Mouse (Mus musculus): ENCODE data around the gene Angpt4. TPM values are rescaled to one million over a fixed set of nuclear protein-coding genes. Genes with fewer than 3 reads are reported as not detected.

Angpt4 gene
- total and polyA plus RNA-seq, 2 experiments from 2014 or later, result 0.12 TPM; not detected in 1

DNA sequence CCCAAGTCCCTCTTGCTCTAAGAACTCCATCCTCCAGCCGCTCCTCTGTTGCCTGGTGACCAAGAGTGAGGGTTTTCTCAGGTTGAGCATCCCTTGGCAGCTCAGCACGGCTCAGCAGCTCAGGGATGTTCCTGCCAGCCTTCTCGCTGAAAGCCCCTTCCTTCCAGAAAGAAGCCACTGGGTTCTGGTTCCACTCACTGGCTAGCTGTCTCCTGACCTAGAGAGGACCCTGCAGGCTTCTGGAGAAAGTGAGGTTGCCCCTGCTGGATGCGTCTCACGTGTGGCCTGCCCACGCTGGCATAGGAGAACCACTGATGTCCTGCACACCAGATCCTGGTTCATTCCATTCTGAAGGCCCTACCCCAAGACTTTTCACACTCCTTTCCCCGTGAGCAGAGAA is 58.0 kb downstream of the Angpt4 start:
- TF ChIP-seq EP300 (IDR thresholded peaks at IDR 0.05; ENCODE audit: low read depth) (no peak), CTCF (IDR thresholded peaks at IDR 0.05; ENCODE audit: low read depth) (no peak)

DNA sequence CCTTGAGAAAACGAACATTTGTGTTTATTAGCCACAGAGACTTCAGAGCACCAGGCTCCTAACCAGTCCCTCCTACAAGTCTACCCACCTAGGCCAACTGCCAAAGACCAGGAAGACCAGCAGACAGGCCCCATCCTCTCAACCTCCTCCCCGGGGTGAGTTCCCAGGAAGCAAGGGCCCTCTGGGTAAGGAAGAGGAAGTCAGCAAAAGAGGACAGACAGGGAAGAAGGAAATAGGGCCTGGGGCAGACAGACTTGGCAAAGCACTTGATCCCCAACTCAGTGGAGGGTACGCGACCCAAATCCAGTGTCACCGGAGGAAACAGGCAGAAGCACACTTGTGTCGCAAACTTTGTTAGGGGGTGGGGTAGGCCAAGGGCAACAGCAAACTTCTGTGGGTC is 58.4 kb downstream of the Angpt4 start:
- WGBS, result 91% methylated on average over 6 of the region's 6 CpGs
- no peak overlapping the region for H3K4me2 ChIP-seq (ENCODE audit: low read depth, low read length)
- H3K4me1 ChIP-seq (ENCODE audit: control insufficient read depth, insufficient read depth), result peaks cover 22% of the 10 kb centered on the region

More for the DNA sequence above, 58.0 kb downstream of the Angpt4 start:
- Histone ChIP-seq H3K4me3 (ENCODE audit: low read depth, low read length) (no peak overlapping the region), H3K27ac (ENCODE audit: low read depth) (no peak overlapping the region), H3K4me2 (ENCODE audit: low read depth, low read length) (no peak overlapping the region), H3K9ac (replicated peaks; ENCODE audit: low read depth, low read length) (no peak overlapping the region), H3K9me3 (replicated peaks; ENCODE audit: control insufficient read depth, low read length) (no peaks in the 10 kb centered on the region), H3K27me3 (ENCODE audit: control insufficient read depth, insufficient read depth, low read length) (peaks cover 28% of the 10 kb centered on the region; the same call in 1 of the 2 replicates), H3K4me1 (ENCODE audit: control insufficient read depth, insufficient read depth) (peaks cover 25% of the 10 kb centered on the region), H3K36me3 (replicated peaks; ENCODE audit: control insufficient read depth, insufficient read depth, low read length) (peaks cover 8% of the 10 kb centered on the region; the same call in 1 of the 2 replicates)
- DNase-seq (ENCODE audit: low spot score), result no peak
- WGBS, result 92% methylated on average over 7 of the region's 7 CpGs
- no peak for ATAC-seq (ENCODE audit: insufficient read depth, low read depth)

DNA sequence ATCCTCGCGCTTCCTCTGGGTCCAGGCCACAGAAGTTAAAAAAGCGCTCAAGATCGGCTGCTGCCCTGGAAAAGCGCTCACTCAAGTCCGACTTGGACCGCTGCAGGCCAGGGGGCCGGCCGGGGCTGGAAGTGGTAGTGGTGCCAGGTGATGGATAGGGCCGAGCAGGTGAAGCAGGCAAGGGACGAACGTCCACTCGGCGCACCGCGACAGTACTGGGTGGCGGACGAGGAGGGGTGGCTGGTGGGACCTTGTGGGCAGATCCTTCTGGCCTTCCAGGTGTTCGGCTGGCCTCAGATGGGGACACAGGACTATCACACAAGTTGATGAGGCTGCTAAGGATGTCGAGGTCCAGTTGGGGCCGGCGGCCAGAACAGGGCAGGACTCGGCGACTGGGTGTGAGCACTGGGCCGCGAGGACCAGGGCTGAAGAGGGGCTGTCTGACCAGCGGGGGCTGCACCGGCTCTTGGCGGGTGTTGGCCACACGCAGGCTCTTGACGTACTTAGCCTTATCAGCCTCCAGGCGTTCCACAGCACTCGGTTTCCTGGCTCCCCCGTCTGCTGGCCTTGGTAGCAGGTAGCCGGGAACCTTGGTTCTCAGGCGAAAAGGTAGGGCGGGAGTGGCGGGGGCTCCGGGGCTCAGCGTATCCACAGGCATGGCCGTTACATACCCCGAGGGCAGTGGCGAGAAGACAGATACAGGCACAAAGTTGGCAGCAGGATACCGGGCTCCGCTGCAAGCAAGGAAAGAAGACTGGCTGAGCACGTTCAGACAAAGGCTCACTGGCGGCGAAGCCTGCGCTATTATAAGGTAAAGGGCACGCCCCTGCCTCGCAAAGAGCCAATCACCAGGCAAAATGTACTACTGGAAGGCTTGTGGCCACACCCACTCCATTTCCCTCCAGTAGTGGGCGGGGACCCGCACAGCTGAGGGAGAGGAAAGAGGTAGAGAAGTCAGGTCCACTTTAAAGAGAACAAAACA is 59.5 kb downstream of the Angpt4 start:
- ATAC-seq (ENCODE audit: insufficient read depth, low read depth), result peak; percentile 90
- H3K9ac ChIP-seq (replicated peaks; ENCODE audit: low read depth, low read length), result no peak overlapping the region
- DNase-seq (ENCODE audit: low spot score), result peak; percentile 91
- H3K4me3 ChIP-seq (ENCODE audit: low read depth, low read length), result peak overlapping the region; percentile 28
- H3K4me2 ChIP-seq (ENCODE audit: low read depth, low read length), result peak overlapping the region; percentile 60
- H3K27me3 ChIP-seq (ENCODE audit: control insufficient read depth, insufficient read depth, low read length), result peaks cover 34% of the 10 kb centered on the region
- H3K36me3 ChIP-seq (replicated peaks; ENCODE audit: control insufficient read depth, insufficient read depth, low read length), result peaks cover 8% of the 10 kb centered on the region; the same call in 1 of the 2 replicates
- peaks cover 22% of the 10 kb centered on the region for H3K4me1 ChIP-seq (ENCODE audit: control insufficient read depth, insufficient read depth)
- WGBS, result 36% methylated on average over 53 of the region's 53 CpGs
- no peak overlapping the region for H3K27ac ChIP-seq (ENCODE audit: low read depth)
- TF ChIP-seq CTCF (IDR thresholded peaks at IDR 0.05; ENCODE audit: low read depth) (no peak), EP300 (IDR thresholded peaks at IDR 0.05; ENCODE audit: low read depth) (no peak)
- no peaks in the 10 kb centered on the region for H3K9me3 ChIP-seq (replicated peaks; ENCODE audit: control insufficient read depth, low read length)

More for the DNA sequence above, 58.4 kb downstream of the Angpt4 start:
- no peak overlapping the region for H3K4me3 ChIP-seq (ENCODE audit: low read depth, low read length)
- peaks cover 8% of the 10 kb centered on the region; the same call in 1 of the 2 replicates for H3K36me3 ChIP-seq (replicated peaks; ENCODE audit: control insufficient read depth, insufficient read depth, low read length)
- H3K27me3 ChIP-seq (ENCODE audit: control insufficient read depth, insufficient read depth, low read length), result peaks cover 29% of the 10 kb centered on the region
- no peaks in the 10 kb centered on the region for H3K9me3 ChIP-seq (replicated peaks; ENCODE audit: control insufficient read depth, low read length)
- no peak overlapping the region for H3K9ac ChIP-seq (replicated peaks; ENCODE audit: low read depth, low read length)
- no peak for ATAC-seq (ENCODE audit: insufficient read depth, low read depth)
- TF ChIP-seq CTCF (IDR thresholded peaks at IDR 0.05; ENCODE audit: low read depth) (no peak), EP300 (IDR thresholded peaks at IDR 0.05; ENCODE audit: low read depth) (no peak)
- no peak overlapping the region for H3K27ac ChIP-seq (ENCODE audit: low read depth)
- no peak for DNase-seq (ENCODE audit: low spot score)

DNA sequence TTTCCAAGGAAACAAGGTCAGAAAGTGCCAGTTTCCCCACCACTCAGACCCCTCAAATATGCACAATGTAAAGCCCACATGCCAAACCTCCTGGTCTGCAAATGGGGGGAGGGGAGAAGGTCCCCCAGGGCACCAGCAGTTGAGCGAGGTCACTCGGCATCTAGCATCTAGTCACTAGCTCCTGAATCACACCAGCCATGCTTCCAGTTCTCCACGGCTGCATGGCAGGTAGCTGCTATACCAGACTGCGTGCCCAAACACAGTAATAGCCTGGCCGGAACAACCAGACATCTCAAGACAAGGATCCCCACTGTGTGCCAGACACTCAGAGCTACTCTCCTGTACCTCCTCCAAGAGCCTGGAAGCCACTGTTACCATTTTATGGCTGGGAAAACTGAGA is 60.7 kb downstream of the Angpt4 start:
- 91% methylated on average over 5 of the region's 5 CpGs for WGBS
- no peak overlapping the region for H3K4me2 ChIP-seq (ENCODE audit: low read depth, low read length)
- TF ChIP-seq EP300 (IDR thresholded peaks at IDR 0.05; ENCODE audit: low read depth) (no peak), CTCF (IDR thresholded peaks at IDR 0.05; ENCODE audit: low read depth) (no peak)

DNA sequence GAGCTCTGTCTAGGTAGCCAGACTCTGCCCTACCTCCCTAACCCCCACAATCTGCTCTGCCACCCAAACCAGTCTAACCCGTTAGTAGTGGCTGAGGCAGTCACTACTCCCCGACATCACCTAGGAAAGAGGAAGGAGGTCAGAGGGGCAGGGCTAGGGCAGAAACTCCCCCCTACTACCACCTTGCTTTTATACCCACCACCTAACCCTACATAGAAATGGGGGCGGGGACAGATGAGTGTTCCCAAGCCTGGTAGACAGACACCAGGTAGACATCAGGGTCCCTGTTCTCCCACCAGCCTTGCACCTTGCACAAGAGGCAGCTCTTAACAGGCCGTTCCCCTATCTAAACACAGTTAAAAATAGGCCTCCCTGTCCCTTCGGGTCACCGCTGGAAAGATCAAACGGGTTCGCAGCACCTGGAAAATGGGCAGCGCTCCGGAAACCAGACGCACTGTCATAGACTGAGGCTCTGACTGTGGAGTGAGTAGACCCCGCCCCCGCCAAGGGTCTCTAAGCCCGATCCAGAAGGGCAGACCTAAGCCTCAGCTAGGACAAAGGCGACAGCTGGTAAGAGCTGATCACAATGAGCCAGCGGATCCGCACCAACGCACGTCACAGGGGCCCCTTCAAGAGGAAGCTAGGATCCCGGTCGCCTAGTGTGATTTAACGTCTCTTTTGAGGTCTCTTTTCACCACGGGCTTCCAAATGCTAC is 62.0 kb downstream of the Angpt4 start:
- WGBS, result 21% methylated on average over 23 of the region's 23 CpGs
- DNase-seq (ENCODE audit: low spot score) (no peak), ATAC-seq (ENCODE audit: insufficient read depth, low read depth) (no peak)
- H3K4me1 ChIP-seq (ENCODE audit: control insufficient read depth, insufficient read depth), result peaks cover 27% of the 10 kb centered on the region
- H3K36me3 ChIP-seq (replicated peaks; ENCODE audit: control insufficient read depth, insufficient read depth, low read length), result peaks cover 8% of the 10 kb centered on the region; the same call in 1 of the 2 replicates
- peaks cover 34% of the 10 kb centered on the region for H3K27me3 ChIP-seq (ENCODE audit: control insufficient read depth, insufficient read depth, low read length)
- TF ChIP-seq EP300 (IDR thresholded peaks at IDR 0.05; ENCODE audit: low read depth) (no peak), CTCF (IDR thresholded peaks at IDR 0.05; ENCODE audit: low read depth) (no peak)
- no peaks in the 10 kb centered on the region for H3K9me3 ChIP-seq (replicated peaks; ENCODE audit: control insufficient read depth, low read length)
- H3K27ac ChIP-seq (ENCODE audit: low read depth), result peak overlapping the region; percentile 28; the same call in 1 of the 2 replicates
- H3K4me2 ChIP-seq (ENCODE audit: low read depth, low read length), result peak overlapping the region; percentile 61
- peak overlapping the region; percentile 40; the same call in 1 of the 2 replicates for H3K9ac ChIP-seq (replicated peaks; ENCODE audit: low read depth, low read length)
- peak overlapping the region; percentile 35 for H3K4me3 ChIP-seq (ENCODE audit: low read depth, low read length)

More for the DNA sequence above, 60.7 kb downstream of the Angpt4 start:
- H3K9ac ChIP-seq (replicated peaks; ENCODE audit: low read depth, low read length), result no peak overlapping the region
- peaks cover 34% of the 10 kb centered on the region for H3K27me3 ChIP-seq (ENCODE audit: control insufficient read depth, insufficient read depth, low read length)
- H3K36me3 ChIP-seq (replicated peaks; ENCODE audit: control insufficient read depth, insufficient read depth, low read length), result peaks cover 8% of the 10 kb centered on the region; the same call in 1 of the 2 replicates
- DNase-seq (ENCODE audit: low spot score) (no peak), ATAC-seq (ENCODE audit: insufficient read depth, low read depth) (no peak)
- no peak overlapping the region for H3K27ac ChIP-seq (ENCODE audit: low read depth)
- H3K4me1 ChIP-seq (ENCODE audit: control insufficient read depth, insufficient read depth), result peaks cover 22% of the 10 kb centered on the region
- no peak overlapping the region for H3K4me3 ChIP-seq (ENCODE audit: low read depth, low read length)
- no peaks in the 10 kb centered on the region for H3K9me3 ChIP-seq (replicated peaks; ENCODE audit: control insufficient read depth, low read length)

Measured in heart, postnatal 0 days (tissue).